Mouse (Mus musculus) lung, postnatal 0 days (tissue): ENCODE data around the gene Stub1.

ENCODE experiments used
- CTCF ChIP-seq: IDR thresholded peaks from 2 replicates; pipeline ENCODE4 v1.5.1; 2016; ENCODE audit warnings: antibody characterized with exemption, mild to moderate bottlenecking
- EP300 ChIP-seq: IDR thresholded peaks from 2 replicates; pipeline ENCODE4 v1.6.1; 2016; ENCODE audit warnings: antibody characterized with exemption, mild to moderate bottlenecking, control low read depth

- TF ChIP-seq EP300 (no peak), CTCF (no peak)
Observed at GRCm38 (mm10) chr17:25879750-25880149, 46.5 kb upstream of the Stub1 start.
